Mouse (Mus musculus) spleen, adult 2 months (tissue): ENCODE results near the gene Nrxn3.

Source experiments
- CTCF ChIP-seq: fragments of 200-500 bp; IDR thresholded peaks from 2 replicates; pipeline ENCODE4 v1.5.1; 2011; ENCODE audit warnings: mild to moderate bottlenecking, inconsistent platforms; ENCODE audit not compliant: insufficient read depth, insufficient read length, insufficient replicate concordance; ENCODE audit errors: extremely low read depth
- POLR2A ChIP-seq: fragments of 200-500 bp; IDR thresholded peaks from 2 replicates; pipeline ENCODE4 v1.6.1; 2011; ENCODE audit warnings: low read depth, low read length, inconsistent platforms

- TF ChIP-seq POLR2A: no peak
- TF ChIP-seq CTCF: no peak
Measured at GRCm38 (mm10) chr12:89377051-89377643, 654.5 kb downstream of the Nrxn3 start.
